ENCODE assay signal across 8 mouse cellular contexts in the genomic region with DNA sequence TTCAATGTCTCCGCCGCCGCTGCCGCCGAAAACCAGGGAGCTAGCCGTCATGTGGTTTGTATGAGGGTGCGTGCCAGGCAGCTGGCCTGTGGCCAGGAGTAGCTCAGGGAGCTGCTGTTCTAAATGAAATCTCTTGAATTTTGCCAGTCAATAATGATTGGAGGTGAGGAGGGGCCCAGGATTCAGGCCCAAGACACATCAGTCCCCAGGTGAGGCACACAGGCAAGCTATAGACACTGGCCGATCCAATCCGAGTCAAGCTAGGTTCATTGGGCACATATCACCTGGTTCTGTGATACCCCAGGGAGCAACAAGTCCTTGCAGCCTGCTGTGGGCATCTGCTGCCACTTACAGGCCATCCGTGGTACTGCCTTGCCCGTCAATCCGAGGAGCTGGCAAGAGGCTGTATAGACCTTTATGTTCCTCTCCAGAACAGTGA. TPM values are rescaled to one million over a fixed set of nuclear protein-coding genes. Genes with fewer than 3 reads are reported as not detected.
DNase-seq lines count a peak whose midpoint lies in the region; ATAC-seq and TF ChIP-seq lines count a peak whose summit lies in the region.

No protein-coding gene starts in this region.

- no peaks in the 10 kb centered on the region for H3K9me3 ChIP-seq in heart, postnatal 0 days (replicated peaks; ENCODE audit: control insufficient read depth, low read length)
- no peaks in the 10 kb centered on the region for H3K9me3 ChIP-seq in heart, embryonic 11.5 days (replicated peaks; ENCODE audit: control insufficient read depth, low read length)
- H3K9me3 ChIP-seq in forebrain, embryonic 10.5 days = no peaks in the 10 kb centered on the region
- H3K9me3 ChIP-seq in hindbrain, embryonic 15.5 days = no peaks in the 10 kb centered on the region

- H3K9ac ChIP-seq in heart, postnatal 0 days (replicated peaks; ENCODE audit: low read depth, low read length) = no peak overlapping the region
- H3K9ac ChIP-seq in heart, embryonic 11.5 days (ENCODE audit: low read depth, low read length) = no peak overlapping the region
- no peak overlapping the region for H3K9ac ChIP-seq in hindbrain, embryonic 15.5 days

- no peak for TF ChIP-seq EP300 in heart, postnatal 0 days (IDR thresholded peaks at IDR 0.05; ENCODE audit: low read depth)

- peaks cover 18% of the 10 kb centered on the region; the same call in 1 of the 2 replicates for H3K27me3 ChIP-seq in heart, postnatal 0 days (ENCODE audit: control insufficient read depth, insufficient read depth, low read length)
- peaks cover 15% of the 10 kb centered on the region for H3K27me3 ChIP-seq in heart, embryonic 11.5 days (ENCODE audit: control insufficient read depth, insufficient read depth, low read length)
- H3K27me3 ChIP-seq in forebrain, embryonic 10.5 days (ENCODE audit: poor library complexity, severe bottlenecking) = peaks cover 59% of the 10 kb centered on the region
- 0 out of 2 replicates have a peak, but pooled peaks cover 2% of the 10 kb centered on the region for H3K27me3 ChIP-seq in hindbrain, embryonic 15.5 days

- DNase-seq in heart, postnatal 0 days (ENCODE audit: low spot score) = peak; percentile 26
- peak; percentile 30 for DNase-seq in brain, embryonic 18.5 days (ENCODE audit: low read depth, low spot score)
- peak; percentile 73 for DNase-seq in forebrain, embryonic 10.5 days (ENCODE audit: extremely low spot score, low spot score)
- DNase-seq in left cerebral cortex, postnatal 10 days (ENCODE audit: extremely low spot score in 1 of 2, low spot score in 2 of 2) = peak; percentile 73 to 83
- peak; percentile 75 to 89 for DNase-seq in spleen, postnatal 4 days (ENCODE audit: low spot score in 2 of 2)

- no peaks in the 10 kb centered on the region for H3K36me3 ChIP-seq in heart, postnatal 0 days (replicated peaks; ENCODE audit: control insufficient read depth, insufficient read depth, low read length)
- no peaks in the 10 kb centered on the region for H3K36me3 ChIP-seq in heart, embryonic 11.5 days (ENCODE audit: control insufficient read depth, insufficient read depth, low read length)
- no peaks in the 10 kb centered on the region for H3K36me3 ChIP-seq in forebrain, embryonic 10.5 days (replicated peaks)
- no peaks in the 10 kb centered on the region for H3K36me3 ChIP-seq in hindbrain, embryonic 15.5 days

- no peak overlapping the region for H3K27ac ChIP-seq in heart, postnatal 0 days (ENCODE audit: low read depth)
- H3K27ac ChIP-seq in heart, embryonic 11.5 days (ENCODE audit: low read depth, low read length) = no peak overlapping the region
- no peak overlapping the region for H3K27ac ChIP-seq in forebrain, embryonic 10.5 days
- H3K27ac ChIP-seq in hindbrain, embryonic 15.5 days (replicated peaks) = no peak overlapping the region

- H3K4me1 ChIP-seq in heart, postnatal 0 days (ENCODE audit: control insufficient read depth, insufficient read depth) = no peaks in the 10 kb centered on the region
- peaks cover 4% of the 10 kb centered on the region; the same call in 1 of the 2 replicates for H3K4me1 ChIP-seq in heart, embryonic 11.5 days (ENCODE audit: control insufficient read depth, insufficient read depth, low read length)
- peaks cover 29% of the 10 kb centered on the region for H3K4me1 ChIP-seq in forebrain, embryonic 10.5 days
- peaks cover 5% of the 10 kb centered on the region; the same call in 1 of the 2 replicates for H3K4me1 ChIP-seq in hindbrain, embryonic 15.5 days (replicated peaks)

- ATAC-seq in heart, postnatal 0 days (ENCODE audit: insufficient read depth, low read depth) = peak; percentile 64; the same call in 1 of the 2 replicates
- no peak for ATAC-seq in heart, embryonic 11.5 days (replicated peaks; ENCODE audit: insufficient number of reproducible peaks, low FRiP score, low TSS enrichment)
- peak; percentile 46 for ATAC-seq in hindbrain, embryonic 15.5 days (ENCODE audit: low FRiP score, low read depth)
- ATAC-seq in monocyte, adult 5-6 weeks (replicated peaks; ENCODE audit: insufficient number of reproducible peaks, low FRiP score, low TSS enrichment, poor library complexity, severe bottlenecking) = 0 out of 2 replicates have a peak, but pooled peaks have one; percentile 40

- H3K4me3 ChIP-seq in heart, postnatal 0 days (ENCODE audit: low read depth, low read length) = no peak overlapping the region
- H3K4me3 ChIP-seq in heart, embryonic 11.5 days (ENCODE audit: low read depth, low read length) = no peak overlapping the region
- H3K4me3 ChIP-seq in forebrain, embryonic 10.5 days = no peak overlapping the region; the same call in 1 of the 2 replicates
- H3K4me3 ChIP-seq in hindbrain, embryonic 15.5 days = no peak overlapping the region

- H3K4me2 ChIP-seq in heart, postnatal 0 days (ENCODE audit: low read depth, low read length) = no peak overlapping the region
- H3K4me2 ChIP-seq in heart, embryonic 11.5 days = no peak overlapping the region
- no peak overlapping the region for H3K4me2 ChIP-seq in hindbrain, embryonic 15.5 days

- WGBS in heart, postnatal 0 days = 42% methylated on average over 12 of the region's 12 CpGs
- WGBS in heart, embryonic 11.5 days (ENCODE audit: insufficient replicate concordance) = 44% methylated on average over 12 of the region's 12 CpGs
- 58% methylated on average over 12 of the region's 12 CpGs for WGBS in forebrain, embryonic 10.5 days
- WGBS in hindbrain, embryonic 15.5 days = 27% methylated on average over 12 of the region's 12 CpGs

- intact Hi-C loops in left cerebral cortex, postnatal 10 days (cut with DNase I) = loop anchor here (2.0 kb wide), 1 partner anchor 37 kb away; no protein-coding TSS in a partner anchor

- TF ChIP-seq CTCF in heart, postnatal 0 days (IDR thresholded peaks at IDR 0.05; ENCODE audit: low read depth) = peak; percentile 97

RNA-seq across cellular contexts. Expression of a gene that starts 3.1 kb away (rescaled TPM):
- total RNA-seq in heart, postnatal 0 days (2014; rRNA removed; ENCODE audit: low replicate concordance) = not detected in 2 replicates
- polyA plus RNA-seq in heart, postnatal 0 days (2015; fragmentation: Nextera tagmentation; extraction: Ambion mirVana) = 0.07 and 0.52 TPM in 2 replicates
- not detected in 2 replicates for polyA plus RNA-seq in heart, embryonic 11.5 days (2014; fragmentation: Nextera tagmentation; extraction: Ambion mirVana)
- polyA plus RNA-seq in forebrain, embryonic 10.5 days (2016; fragmentation: Nextera tagmentation; extraction: Ambion mirVana) = not detected in 2 replicates
- 7.9 and 11.1 TPM in 2 replicates for polyA plus RNA-seq in hindbrain, embryonic 15.5 days (2015; fragmentation: Nextera tagmentation; extraction: Ambion mirVana)
- not detected for total RNA-seq in left cerebral cortex, postnatal 10 days (2021)
- total RNA-seq in monocyte, adult 5-6 weeks (2017) = not detected in 3 replicates

RNA-seq across cellular contexts. Expression of a gene that starts 10.0 kb away (rescaled TPM):
- 0.31 and 1.3 TPM in 2 replicates for total RNA-seq in heart, postnatal 0 days (2014; rRNA removed; ENCODE audit: low replicate concordance)
- 0.41 and 0.97 TPM in 2 replicates for polyA plus RNA-seq in heart, postnatal 0 days (2015; fragmentation: Nextera tagmentation; extraction: Ambion mirVana)
- 1.5 TPM in 2 replicates for polyA plus RNA-seq in heart, embryonic 11.5 days (2014; fragmentation: Nextera tagmentation; extraction: Ambion mirVana)
- polyA plus RNA-seq in forebrain, embryonic 10.5 days (2016; fragmentation: Nextera tagmentation; extraction: Ambion mirVana) = 1.7 and 2.3 TPM in 2 replicates
- 21.1 and 22.4 TPM in 2 replicates for polyA plus RNA-seq in hindbrain, embryonic 15.5 days (2015; fragmentation: Nextera tagmentation; extraction: Ambion mirVana)
- 10 to 100 TPM in 1 of 2 experiments, 1 to 10 TPM in 1; 6.0 to 10.2 TPM for total RNA-seq in left cerebral cortex, postnatal 10 days (2021)
- total RNA-seq in monocyte, adult 5-6 weeks (2017) = 0.85 to 1.4 TPM in 2 of 3 replicates, not detected in the other

RNA-seq across cellular contexts. Expression of a gene that starts 31.7 kb away (rescaled TPM):
- total RNA-seq in heart, postnatal 0 days (2014; rRNA removed; ENCODE audit: low replicate concordance) = not detected in 2 replicates
- not detected in 2 replicates for polyA plus RNA-seq in heart, postnatal 0 days (2015; fragmentation: Nextera tagmentation; extraction: Ambion mirVana)
- not detected in 2 replicates for polyA plus RNA-seq in heart, embryonic 11.5 days (2014; fragmentation: Nextera tagmentation; extraction: Ambion mirVana)
- polyA plus RNA-seq in forebrain, embryonic 10.5 days (2016; fragmentation: Nextera tagmentation; extraction: Ambion mirVana) = not detected in 2 replicates
- polyA plus RNA-seq in hindbrain, embryonic 15.5 days (2015; fragmentation: Nextera tagmentation; extraction: Ambion mirVana) = 0.34 TPM in 1 of 2 replicates, not detected in the other
- total RNA-seq in left cerebral cortex, postnatal 10 days (2021) = not detected
- total RNA-seq in monocyte, adult 5-6 weeks (2017) = not detected in 3 replicates

RNA-seq across cellular contexts. Expression of a gene that starts 43.8 kb away (rescaled TPM):
- total RNA-seq in heart, postnatal 0 days (2014; rRNA removed; ENCODE audit: low replicate concordance) = not detected in 2 replicates
- not detected in 2 replicates for polyA plus RNA-seq in heart, postnatal 0 days (2015; fragmentation: Nextera tagmentation; extraction: Ambion mirVana)
- polyA plus RNA-seq in heart, embryonic 11.5 days (2014; fragmentation: Nextera tagmentation; extraction: Ambion mirVana) = not detected in 2 replicates
- polyA plus RNA-seq in forebrain, embryonic 10.5 days (2016; fragmentation: Nextera tagmentation; extraction: Ambion mirVana) = not detected in 2 replicates
- 0.13 TPM in 1 of 2 replicates, not detected in the other for polyA plus RNA-seq in hindbrain, embryonic 15.5 days (2015; fragmentation: Nextera tagmentation; extraction: Ambion mirVana)
- total RNA-seq in left cerebral cortex, postnatal 10 days (2021) = under 1 TPM in 1 of 2 experiments, not detected in 1; 0.39 TPM
- not detected in 3 replicates for total RNA-seq in monocyte, adult 5-6 weeks (2017)

Comparison
In these comparisons a context has a peak if more than half of its experiments do, and no peak if none do; other contexts are left out.
1. DNase-seq: peak in every context shown above with its lines; median percentile 82 in spleen, postnatal 4 days; 78 in left cerebral cortex, postnatal 10 days; 73 in forebrain, embryonic 10.5 days; 30 in brain, embryonic 18.5 days; 26 in heart, postnatal 0 days.